Mouse (Mus musculus): ENCODE data around the gene Anapc15-ps.

The Anapc15-ps gene

GRCm38 (mm10) chr10:95669872-95670271 lies 3.4 kb downstream of the Anapc15-ps start:
- DNase-seq (ENCODE audit: low read depth, low spot score), result no peak

- no peak for DNase-seq (ENCODE audit: low read depth, low spot score)
Measured at GRCm38 (mm10) chr10:95669034-95669433, 4.2 kb downstream of the Anapc15-ps start.

GRCm38 (mm10) chr10:95667371-95668030 lies 5.8 kb downstream of the Anapc15-ps start:
- no peak for DNase-seq (ENCODE audit: low read depth, low spot score)

GRCm38 (mm10) chr10:95666791-95667190 lies 6.5 kb downstream of the Anapc15-ps start:
- DNase-seq (ENCODE audit: low read depth, low spot score), result no peak

- no peak for DNase-seq (ENCODE audit: low read depth, low spot score)
Measured at GRCm38 (mm10) chr10:95665426-95665990, 7.7 kb downstream of the Anapc15-ps start.

- DNase-seq (ENCODE audit: low read depth, low spot score), result no peak
Measured at GRCm38 (mm10) chr10:95664613-95665012, 8.6 kb downstream of the Anapc15-ps start.

GRCm38 (mm10) chr10:95660356-95660755 lies 12.9 kb downstream of the Anapc15-ps start:
- no peak for DNase-seq (ENCODE audit: low read depth, low spot score)

GRCm38 (mm10) chr10:95659471-95660150 lies 13.6 kb downstream of the Anapc15-ps start:
- no peak for DNase-seq (ENCODE audit: low read depth, low spot score)

- DNase-seq (ENCODE audit: low read depth, low spot score), result no peak
Measured at GRCm38 (mm10) chr10:95658836-95659343, 14.4 kb downstream of the Anapc15-ps start.

GRCm38 (mm10) chr10:95656236-95657225 lies 16.7 kb downstream of the Anapc15-ps start:
- DNase-seq (ENCODE audit: low read depth, low spot score), result no peak

GRCm38 (mm10) chr10:95652131-95652530 lies 21.1 kb downstream of the Anapc15-ps start:
- DNase-seq (ENCODE audit: low read depth, low spot score), result no peak

- DNase-seq (ENCODE audit: low read depth, low spot score), result no peak
Measured at GRCm38 (mm10) chr10:95648326-95648888, 24.8 kb downstream of the Anapc15-ps start.

- DNase-seq (ENCODE audit: low read depth, low spot score), result no peak
Measured at GRCm38 (mm10) chr10:95647128-95647527, 26.1 kb downstream of the Anapc15-ps start.

- no peak for DNase-seq (ENCODE audit: low read depth, low spot score)
Measured at GRCm38 (mm10) chr10:95646576-95646975, 26.7 kb downstream of the Anapc15-ps start.

- DNase-seq (ENCODE audit: low read depth, low spot score), result no peak
Measured at GRCm38 (mm10) chr10:95643696-95644360, 29.4 kb downstream of the Anapc15-ps start.

GRCm38 (mm10) chr10:95643042-95643441 lies 30.2 kb downstream of the Anapc15-ps start:
- no peak for DNase-seq (ENCODE audit: low read depth, low spot score)

GRCm38 (mm10) chr10:95641335-95641734 lies 31.9 kb downstream of the Anapc15-ps start:
- no peak for DNase-seq (ENCODE audit: low read depth, low spot score)

- DNase-seq (ENCODE audit: low read depth, low spot score), result no peak
Measured at GRCm38 (mm10) chr10:95639429-95639828, 33.8 kb downstream of the Anapc15-ps start.

GRCm38 (mm10) chr10:95634751-95635150 lies 38.5 kb downstream of the Anapc15-ps start:
- DNase-seq (ENCODE audit: low read depth, low spot score), result no peak

GRCm38 (mm10) chr10:95634261-95634660 lies 39.0 kb downstream of the Anapc15-ps start:
- no peak for DNase-seq (ENCODE audit: low read depth, low spot score)

GRCm38 (mm10) chr10:95631568-95631967 lies 41.7 kb downstream of the Anapc15-ps start:
- DNase-seq (ENCODE audit: low read depth, low spot score), result no peak
